Mouse (Mus musculus): ENCODE measurements at regions not wholly inside any gene's neighbourhood (a gene's known extent, or its start where the extent isn't known, plus 50 kb on each side); places are given as distances from the start of the nearest gene placed in this dataset.

DNA sequence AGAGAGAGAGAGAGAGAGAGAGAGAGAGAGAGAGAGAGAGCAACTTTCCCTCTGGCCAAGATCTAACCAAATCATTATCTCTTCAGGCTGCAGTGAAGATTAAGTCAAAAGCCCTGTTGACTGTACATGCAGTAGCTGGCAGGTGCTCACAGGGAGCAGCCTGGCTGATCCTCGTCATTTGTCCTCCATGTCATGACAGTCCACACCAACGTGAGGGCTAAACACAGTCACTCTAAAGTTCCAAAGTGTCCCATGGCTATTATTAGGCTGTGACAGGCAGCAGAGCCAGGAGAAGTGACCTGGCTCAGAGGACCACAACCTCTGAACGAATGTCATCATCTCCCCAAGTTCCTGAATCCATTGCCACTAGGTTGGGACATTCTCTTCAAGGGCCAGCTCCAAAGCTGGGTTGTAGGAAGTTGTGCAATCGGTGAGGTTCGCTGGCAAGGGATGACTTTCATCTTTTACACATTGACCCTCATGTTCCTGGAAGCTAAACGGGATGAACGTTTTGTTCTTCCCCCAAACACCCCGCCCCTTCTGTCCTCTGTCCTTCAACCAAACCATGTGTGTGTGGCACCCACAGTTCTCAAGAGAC is 138.4 kb downstream of the Tomm20 start:
- no peak for DNase-seq

DNA sequence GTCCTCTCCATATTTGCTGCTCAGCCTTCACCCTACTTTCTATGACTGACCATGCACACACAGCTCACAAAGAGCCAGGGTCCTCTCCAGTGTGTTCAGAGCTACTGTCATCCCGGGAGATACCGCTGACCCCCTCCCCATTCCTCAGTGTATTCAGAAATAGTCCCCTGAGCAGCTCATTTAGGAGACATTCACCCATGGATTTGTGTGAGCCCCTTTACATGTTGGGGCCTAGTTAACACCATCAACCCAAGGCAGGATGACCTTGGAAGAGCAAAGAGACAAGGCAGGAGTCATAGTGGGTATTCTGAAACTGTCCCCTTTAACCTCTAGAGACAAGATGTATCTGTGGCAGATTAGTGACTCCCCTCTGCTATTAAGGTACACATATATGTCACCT is 139.1 kb downstream of the Tomm20 start:
- no peak for DNase-seq

- DNase-seq: no peak
Observed at GRCm38 (mm10) chr8:126806181-126806560, 139.5 kb downstream of the Tomm20 start.

- peak; percentile 39 for DNase-seq
Observed at GRCm38 (mm10) chr8:126805365-126806180, 140.1 kb downstream of the Tomm20 start.

DNA sequence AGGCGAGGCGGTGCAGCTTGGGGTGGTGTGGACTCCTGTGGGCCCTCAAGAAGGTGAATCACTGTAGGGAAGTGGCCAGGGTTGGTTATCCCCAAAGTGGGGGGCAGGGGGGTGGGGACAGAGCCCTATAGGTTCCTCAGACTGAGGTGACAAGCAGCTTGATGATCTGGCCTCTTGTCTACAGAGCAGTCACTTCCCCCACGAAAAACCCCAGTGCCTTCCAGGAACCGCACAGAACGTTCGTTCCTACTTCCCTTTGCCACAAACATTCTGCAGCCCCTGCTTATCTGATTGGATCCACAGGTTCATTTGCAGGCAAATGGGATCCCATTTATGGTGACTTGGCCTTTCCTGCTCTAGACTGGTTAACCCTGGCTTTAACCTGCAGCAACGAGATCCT is 141.5 kb downstream of the Tomm20 start:
- peak; percentile 15 for DNase-seq

GRCm38 (mm10) chr8:126802641-126803040 is 143.0 kb downstream of the Tomm20 start:
- no peak for DNase-seq

GRCm38 (mm10) chr8:126800976-126801375 is 144.7 kb downstream of the Tomm20 start:
- DNase-seq: no peak

DNA sequence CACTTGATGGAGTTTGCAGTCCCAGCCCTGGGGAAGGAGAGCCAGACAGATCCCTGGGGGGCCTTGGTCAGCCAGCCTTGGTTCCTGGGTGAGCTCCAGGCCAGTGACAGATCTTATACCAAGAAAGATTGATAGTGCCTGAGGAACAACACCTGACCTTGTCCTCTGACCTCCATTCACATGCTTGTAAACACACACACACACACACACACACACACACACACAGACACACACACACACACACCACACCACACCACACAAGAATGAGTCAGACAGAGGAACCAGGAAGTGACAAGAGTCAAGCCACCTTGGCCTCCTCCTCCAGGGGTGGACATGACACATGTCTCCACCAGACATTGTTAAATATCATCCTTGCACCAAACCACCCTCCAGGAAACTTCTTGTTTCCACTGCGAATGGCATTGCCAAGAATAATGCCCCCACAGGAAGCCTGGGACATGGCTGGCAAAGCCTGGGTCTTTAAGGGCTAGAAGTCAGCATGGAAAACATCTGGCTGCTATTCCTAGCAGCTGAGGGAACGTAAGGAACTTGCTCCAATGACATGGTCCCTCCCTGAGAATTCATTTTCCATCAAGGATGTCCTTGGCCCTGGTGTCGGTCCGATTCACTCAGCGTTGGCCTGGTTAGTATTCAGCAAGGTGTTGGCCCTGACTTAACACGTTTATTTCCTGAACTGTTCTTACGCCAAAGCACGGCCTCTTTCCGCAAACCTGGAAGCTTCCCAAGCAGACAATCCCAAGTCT is 147.9 kb downstream of the Tomm20 start:
- DNase-seq: no peak

- no peak for DNase-seq
Observed at GRCm38 (mm10) chr8:126793657-126794056, 152.0 kb downstream of the Tomm20 start.

GRCm38 (mm10) chr8:126791069-126791468 is 154.6 kb downstream of the Tomm20 start:
- DNase-seq: no peak

DNA sequence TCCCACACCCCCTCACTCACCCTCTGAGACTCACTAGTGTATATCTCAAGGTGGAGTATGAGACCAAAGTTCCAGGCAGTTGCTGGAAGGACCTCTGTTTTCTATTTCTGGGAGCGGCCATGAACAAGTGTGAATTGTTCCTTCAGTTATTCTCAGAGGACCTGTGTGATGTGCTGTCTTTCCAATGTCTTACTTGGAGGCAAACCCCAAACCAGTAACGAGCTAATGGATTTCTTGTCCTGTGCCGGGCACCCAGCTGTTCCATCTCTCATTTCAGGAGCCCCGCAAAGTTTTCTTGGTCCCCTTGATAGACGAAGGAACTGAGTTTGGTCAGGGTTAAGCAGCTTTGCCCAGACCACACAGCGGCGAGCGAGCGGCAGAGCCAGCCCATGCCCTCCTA is 155.4 kb downstream of the Tomm20 start:
- DNase-seq: no peak

- DNase-seq: no peak
Observed at GRCm38 (mm10) chr8:126789076-126789475, 156.6 kb downstream of the Tomm20 start.

GRCm38 (mm10) chr8:126788669-126789068 is 157.0 kb downstream of the Tomm20 start:
- no peak for DNase-seq

DNA sequence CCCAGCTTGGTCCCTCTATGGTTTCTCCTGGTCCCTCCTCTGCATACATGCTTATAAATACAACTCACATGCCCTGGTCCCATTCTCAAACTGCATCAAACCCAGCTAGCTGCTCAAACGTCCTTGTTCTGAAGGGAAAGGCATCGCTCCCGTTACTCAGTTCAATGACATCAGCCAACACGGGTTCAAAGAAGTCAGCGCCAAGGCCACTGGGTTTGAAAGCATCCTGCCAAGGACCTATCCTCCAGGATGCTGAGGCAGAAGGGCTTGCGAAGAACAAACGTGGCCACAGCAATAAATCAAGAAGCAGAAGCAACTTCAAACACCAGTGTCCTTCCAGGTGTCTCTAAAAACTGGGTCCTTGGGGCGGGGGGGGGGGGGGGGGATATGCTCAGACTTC is 158.2 kb downstream of the Tomm20 start:
- DNase-seq: peak; percentile 20

DNA sequence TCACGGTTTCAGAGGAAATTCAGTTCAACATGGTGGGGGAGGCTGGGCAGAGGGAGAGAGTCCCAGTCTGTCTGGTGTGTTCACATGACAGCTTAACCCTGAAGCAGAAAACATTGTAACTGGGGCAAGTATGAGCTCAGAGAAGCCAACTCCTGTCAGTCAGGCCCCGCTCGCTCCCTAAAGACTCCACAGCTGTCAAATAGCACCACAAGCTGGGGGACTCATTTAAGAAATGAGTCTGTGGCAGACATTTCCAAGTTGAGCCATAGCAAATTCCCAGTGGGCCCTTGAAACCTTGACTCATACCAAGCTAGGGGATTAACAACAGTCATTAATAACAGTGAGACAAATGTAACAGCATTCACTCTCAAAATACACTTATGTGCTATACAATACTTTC is 160.4 kb downstream of the Tomm20 start:
- no peak for DNase-seq

- DNase-seq: no peak
Observed at GRCm38 (mm10) chr8:126784604-126785003, 161.0 kb downstream of the Tomm20 start.

DNA sequence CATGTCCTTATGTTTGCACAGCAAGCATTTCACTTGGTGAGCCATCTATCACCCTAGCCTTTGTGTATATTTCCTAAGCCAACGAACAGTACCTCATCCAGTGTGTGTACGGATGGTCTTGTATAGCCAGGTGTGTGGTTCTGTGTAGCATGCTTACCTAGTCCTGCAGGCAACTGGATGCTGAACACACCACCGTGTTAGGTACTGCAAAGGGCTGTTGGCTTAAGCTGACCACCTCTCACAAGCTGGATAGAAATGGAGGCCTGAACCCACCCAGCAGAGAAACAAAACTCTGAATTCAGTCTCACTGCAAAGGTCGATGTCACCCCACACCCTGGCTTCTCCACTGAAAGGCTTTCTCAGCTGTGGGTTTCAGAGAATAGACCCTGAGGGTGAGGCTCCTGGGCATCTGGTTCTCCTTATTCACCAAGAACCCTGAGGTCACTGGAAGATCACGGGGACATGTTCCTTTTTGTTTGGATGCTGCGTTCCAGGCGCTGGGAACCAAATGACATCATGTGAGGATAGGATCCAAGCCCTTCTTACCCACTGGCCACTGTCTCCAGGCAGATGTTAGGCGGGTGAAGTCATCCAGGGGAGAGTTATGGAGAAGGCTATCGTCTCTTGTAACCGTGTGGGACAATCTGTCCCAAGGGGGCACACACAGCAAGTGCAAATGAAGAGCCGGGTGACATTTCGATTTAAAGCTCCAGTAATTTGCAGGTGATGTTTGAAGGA is 161.8 kb downstream of the Tomm20 start:
- no peak for DNase-seq

DNA sequence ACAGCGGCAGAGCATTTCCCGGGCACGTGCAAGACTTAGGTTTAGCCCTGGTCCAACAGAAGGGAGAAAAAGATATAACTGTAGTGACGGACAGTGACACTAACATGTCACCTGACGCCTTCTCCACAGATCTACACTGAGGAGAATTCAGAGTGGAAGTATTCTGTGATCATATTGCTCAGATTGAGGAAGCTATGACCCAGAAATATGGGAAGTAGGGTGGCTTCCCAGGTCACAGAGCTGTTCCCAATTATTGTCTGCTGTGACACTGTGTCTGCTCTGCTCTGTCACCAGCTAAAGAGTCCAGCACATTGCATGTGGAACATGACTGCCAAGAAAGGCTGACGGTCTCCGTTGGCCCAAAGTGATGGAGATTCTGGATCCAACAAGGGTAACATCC is 167.0 kb downstream of the Tomm20 start:
- no peak for DNase-seq

DNA sequence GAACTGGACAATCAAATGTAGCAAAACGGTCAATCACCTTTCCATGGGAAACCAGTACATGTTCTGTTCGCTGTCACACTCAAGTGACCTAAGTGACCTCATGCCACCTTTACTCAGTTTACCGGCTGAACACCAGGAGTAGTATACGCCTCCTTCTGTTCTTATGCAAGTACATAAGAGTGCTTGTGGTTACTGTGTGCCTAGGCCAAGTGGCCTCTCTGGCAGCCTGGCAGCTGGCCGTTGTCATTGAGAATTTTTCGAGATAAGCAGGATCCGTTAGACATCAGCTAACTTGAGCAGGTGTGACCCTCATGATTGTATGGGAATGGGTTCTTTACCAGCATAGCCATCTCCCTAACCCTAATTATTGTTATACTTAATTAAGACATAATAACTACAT is 167.5 kb downstream of the Tomm20 start:
- DNase-seq: no peak

GRCm38 (mm10) chr8:126776605-126777469 is 168.8 kb downstream of the Tomm20 start:
- DNase-seq: peak; percentile 50

DNA sequence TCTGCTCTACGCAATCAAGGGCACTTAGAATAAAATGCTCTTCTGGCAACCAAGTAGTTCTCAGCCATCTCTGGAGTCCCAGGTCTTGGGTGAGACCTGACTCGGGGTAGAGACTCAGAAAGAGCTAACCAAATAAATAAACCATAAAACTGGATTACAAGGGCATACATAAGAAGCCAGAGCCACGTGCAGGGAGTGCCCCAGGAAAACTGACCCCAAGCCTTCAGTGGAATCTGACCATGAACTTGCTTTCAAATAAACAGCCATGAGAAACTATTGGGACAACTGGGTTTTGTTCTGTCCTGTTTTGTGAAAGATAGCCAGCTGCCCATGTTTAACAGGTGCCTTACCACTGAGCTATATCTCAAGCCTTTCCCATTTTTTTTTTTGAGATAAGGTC is 170.3 kb downstream of the Tomm20 start:
- DNase-seq: no peak

- DNase-seq: no peak
Observed at GRCm38 (mm10) chr8:126774816-126775215, 170.8 kb downstream of the Tomm20 start.

Measured in thymus, postnatal 25 days (tissue).